Mouse (Mus musculus) myocyte (in vitro differentiated cells): ENCODE data around the gene Macrod2. TPM values are rescaled to one million over a fixed set of nuclear protein-coding genes. Genes with fewer than 3 reads are reported as not detected.

Source experiments
- H3K27me3 ChIP-seq: one replicate; pipeline ENCODE4 v1.6.1; 2011; ENCODE audit not compliant: control insufficient read depth, insufficient read depth, insufficient read length
- H3K36me3 ChIP-seq: one replicate; pipeline ENCODE4 v1.6.1; 2011; ENCODE audit not compliant: control insufficient read depth, insufficient read depth
- H3K4me2 ChIP-seq: one replicate; pipeline ENCODE4 v1.6.1; 2011; ENCODE audit warnings: low read depth, control low read depth
- H3K4me3 ChIP-seq: one replicate; pipeline ENCODE4 v1.5.1; 2011; ENCODE audit warnings: mild to moderate bottlenecking, control low read depth, moderate library complexity
- H3K79me2 ChIP-seq: one replicate; pipeline ENCODE4 v1.6.1; 2011; ENCODE audit not compliant: control insufficient read depth, insufficient read depth
- H3ac ChIP-seq: one replicate; pipeline ENCODE4 v1.6.1; 2011; ENCODE audit not compliant: control insufficient read depth, insufficient read length
- CEBPB ChIP-seq: IDR thresholded peaks from 2 replicates; pipeline ENCODE4 v1.6.1; 2011; ENCODE audit warnings: mild to moderate bottlenecking, moderate library complexity; ENCODE audit not compliant: poor library complexity, insufficient read depth, severe bottlenecking
- E2F4 ChIP-seq: IDR thresholded peaks from one replicate; pipeline ENCODE4 v1.6.1; 2011; ENCODE audit warnings: mild to moderate bottlenecking, control low read depth, moderate library complexity; ENCODE audit not compliant: insufficient read depth
- MAX ChIP-seq: IDR thresholded peaks from one replicate; pipeline ENCODE4 v1.6.1; 2011; ENCODE audit warnings: low read depth, mild to moderate bottlenecking, control low read depth
- MYOD1 ChIP-seq, 3 experiments: IDR thresholded peaks; one replicate each; pipeline ENCODE4 v1.6.1; 2011; ENCODE audit warnings: control low read depth in 2 of 3, low read depth in 2 of 3, mild to moderate bottlenecking in 2 of 3, moderate library complexity in 1 of 3; ENCODE audit not compliant: insufficient read length in 2 of 3, control insufficient read depth in 1 of 3
- MYOG ChIP-seq, 3 experiments: IDR thresholded peaks; one replicate each; pipeline ENCODE4 v1.6.1; 2011; ENCODE audit warnings: control low read depth in 2 of 3, low read depth in 2 of 3, mild to moderate bottlenecking in 2 of 3; ENCODE audit not compliant: insufficient read length in 2 of 3, control insufficient read depth in 1 of 3, insufficient read depth in 1 of 3
- POLR2A ChIP-seq: IDR thresholded peaks from one replicate; pipeline ENCODE4 v1.6.1; 2011; ENCODE audit warnings: low read depth, mild to moderate bottlenecking, control low read depth, moderate library complexity; ENCODE audit not compliant: insufficient read length
- POLR2AphosphoS2 ChIP-seq: IDR thresholded peaks from one replicate; pipeline ENCODE4 v1.6.1; 2011; ENCODE audit warnings: low read depth, control low read depth; ENCODE audit not compliant: insufficient read length
- REST ChIP-seq: IDR thresholded peaks from one replicate; pipeline ENCODE4 v1.6.1; 2011; ENCODE audit warnings: mild to moderate bottlenecking, control low read depth, moderate library complexity; ENCODE audit not compliant: insufficient read depth, insufficient read length
- SRF ChIP-seq: IDR thresholded peaks from one replicate; pipeline ENCODE4 v1.6.1; 2011; ENCODE audit warnings: low read depth; ENCODE audit not compliant: control insufficient read depth, insufficient read length
- TCF12 ChIP-seq: IDR thresholded peaks from one replicate; pipeline ENCODE4 v1.6.1; 2011; ENCODE audit warnings: mild to moderate bottlenecking, control low read depth; ENCODE audit not compliant: poor library complexity, insufficient read depth, severe bottlenecking
- TCF3 ChIP-seq: IDR thresholded peaks from one replicate; pipeline ENCODE4 v1.6.1; 2011; ENCODE audit warnings: low read depth, control low read depth; ENCODE audit not compliant: insufficient read length
- USF1 ChIP-seq: IDR thresholded peaks from one replicate; pipeline ENCODE4 v1.6.1; 2011; ENCODE audit warnings: low read depth, mild to moderate bottlenecking, control low read depth, moderate library complexity
- polyA plus RNA-seq: library from polyadenylated mRNA; unstranded; fragments of >200 nt; fragmentation: generic; extraction: Trizol; gene quantifications from one replicate; pipeline ENCODE4 v1.2.1, GENCODE M21; 2012; ENCODE audit warnings: missing spikeins

Macrod2 gene
- polyA plus RNA-seq, 1 experiment: 0.96 TPM

- no peaks in the 10 kb centered on the region for H3K79me2 ChIP-seq
- no peaks in the 10 kb centered on the region for H3K27me3 ChIP-seq
- H3K4me2 ChIP-seq: no peak overlapping the region
- no peak overlapping the region for H3K4me3 ChIP-seq
- no peak overlapping the region for H3ac ChIP-seq
- TF ChIP-seq CEBPB: no peak
- TF ChIP-seq MYOG (IDR thresholded peaks at IDR 0.05; ENCODE audit: control insufficient read depth in 1 of 3, insufficient read depth in 1 of 3, insufficient read length in 2 of 3, low read depth in 2 of 3): no peak
- TF ChIP-seq POLR2A: no peak
- TF ChIP-seq MAX: no peak
- no peak for TF ChIP-seq USF1
- no peak for TF ChIP-seq REST
- no peak for TF ChIP-seq MYOD1 (IDR thresholded peaks at IDR 0.05; ENCODE audit: control insufficient read depth in 1 of 3, insufficient read length in 2 of 3, low read depth in 2 of 3)
- TF ChIP-seq SRF: no peak
- TF ChIP-seq POLR2AphosphoS2: no peak
- TF ChIP-seq E2F4: no peak
- no peak for TF ChIP-seq TCF12
- H3K36me3 ChIP-seq: no peaks in the 10 kb centered on the region
These were observed 1156.6 kb downstream of the Macrod2 start for GRCm38 (mm10) chr2:141551701-141552100.

GRCm38 (mm10) chr2:141556747-141557146 is 1161.6 kb downstream of the Macrod2 start:
- no peak overlapping the region for H3K4me2 ChIP-seq
- H3K79me2 ChIP-seq: no peaks in the 10 kb centered on the region
- no peak overlapping the region for H3K4me3 ChIP-seq
- H3ac ChIP-seq: no peak overlapping the region
- no peak for TF ChIP-seq TCF3
- TF ChIP-seq SRF: no peak
- TF ChIP-seq USF1: no peak
- no peak for TF ChIP-seq CEBPB
- no peak for TF ChIP-seq TCF12
- no peak for TF ChIP-seq E2F4
- no peak for TF ChIP-seq MYOG (IDR thresholded peaks at IDR 0.05; ENCODE audit: control insufficient read depth in 1 of 3, insufficient read depth in 1 of 3, insufficient read length in 2 of 3, low read depth in 2 of 3)
- TF ChIP-seq MYOD1 (IDR thresholded peaks at IDR 0.05; ENCODE audit: control insufficient read depth in 1 of 3, insufficient read length in 2 of 3, low read depth in 2 of 3): no peak
- H3K36me3 ChIP-seq: no peaks in the 10 kb centered on the region
- no peaks in the 10 kb centered on the region for H3K27me3 ChIP-seq

DNA sequence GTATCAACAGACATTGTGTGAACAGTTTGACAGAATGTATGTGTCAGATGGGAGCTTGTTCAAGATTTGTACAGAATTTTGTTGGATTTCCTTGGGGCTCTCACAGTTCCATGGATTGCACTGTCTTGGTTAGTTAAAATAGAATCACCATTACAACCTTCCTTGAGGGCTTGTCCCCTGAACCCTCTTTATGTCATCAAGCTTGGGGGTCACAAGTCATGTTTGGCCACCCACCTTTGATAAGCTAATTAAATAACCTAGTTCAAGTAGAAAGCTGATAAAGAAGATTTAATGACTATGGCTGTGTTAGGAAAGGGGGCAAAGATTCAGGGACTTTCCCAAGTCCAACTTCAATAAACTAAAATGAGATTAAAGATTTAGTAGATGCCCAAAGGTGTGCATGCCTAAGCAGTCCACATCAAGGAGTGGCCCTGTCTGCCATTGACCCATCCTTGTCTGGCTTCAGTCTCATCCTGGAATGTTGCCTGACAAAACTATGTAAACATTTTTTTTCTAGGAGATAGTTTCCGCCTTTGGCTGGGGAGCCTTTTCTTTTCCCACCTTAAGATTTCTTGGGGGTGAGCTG is 1163.2 kb downstream of the Macrod2 start:
- Histone ChIP-seq H3ac (no peak overlapping the region), H3K36me3 (no peaks in the 10 kb centered on the region), H3K4me3 (no peak overlapping the region), H3K79me2 (no peaks in the 10 kb centered on the region), H3K27me3 (no peaks in the 10 kb centered on the region), H3K4me2 (no peak overlapping the region)
- no peak for TF ChIP-seq E2F4
- TF ChIP-seq TCF12: no peak

GRCm38 (mm10) chr2:141565986-141566385 is 1170.9 kb downstream of the Macrod2 start:
- H3K79me2 ChIP-seq: no peaks in the 10 kb centered on the region

DNA sequence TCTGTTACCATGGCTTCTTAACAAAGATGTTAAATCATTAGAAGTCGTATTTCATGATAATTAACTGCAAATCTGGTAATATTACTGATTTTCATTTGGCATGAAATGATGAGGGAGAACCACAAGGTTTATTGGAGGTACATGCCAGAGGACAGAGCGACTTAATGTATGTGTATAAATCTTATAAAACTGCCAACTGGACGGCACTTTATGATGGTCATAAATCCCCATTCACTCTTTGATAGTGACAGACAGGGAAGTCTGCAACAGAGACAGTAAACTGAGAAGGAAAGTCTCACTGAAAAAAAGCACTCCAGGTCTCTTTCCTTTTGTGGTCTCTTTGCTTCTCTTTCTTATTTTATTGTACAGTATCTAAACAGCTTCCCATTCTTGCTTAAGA is 1176.3 kb downstream of the Macrod2 start:
- no peaks in the 10 kb centered on the region for H3K79me2 ChIP-seq
- TF ChIP-seq E2F4: no peak
- no peak for TF ChIP-seq MYOD1 (IDR thresholded peaks at IDR 0.05; ENCODE audit: control insufficient read depth in 1 of 3, insufficient read length in 2 of 3, low read depth in 2 of 3)

More at GRCm38 (mm10) chr2:141565986-141566385, 1170.9 kb downstream of the Macrod2 start:
- H3ac ChIP-seq: no peak overlapping the region
- TF ChIP-seq CEBPB: no peak
- TF ChIP-seq MAX: no peak
- TF ChIP-seq E2F4: no peak
- TF ChIP-seq POLR2AphosphoS2: no peak
- TF ChIP-seq MYOG (IDR thresholded peaks at IDR 0.05; ENCODE audit: control insufficient read depth in 1 of 3, insufficient read depth in 1 of 3, insufficient read length in 2 of 3, low read depth in 2 of 3): no peak
- no peak for TF ChIP-seq SRF
- no peak for TF ChIP-seq POLR2A
- TF ChIP-seq TCF3: no peak
- TF ChIP-seq USF1: no peak
- no peak for TF ChIP-seq REST
- TF ChIP-seq MYOD1 (IDR thresholded peaks at IDR 0.05; ENCODE audit: control insufficient read depth in 1 of 3, insufficient read length in 2 of 3, low read depth in 2 of 3): no peak
- TF ChIP-seq TCF12: no peak
- H3K4me2 ChIP-seq: no peak overlapping the region
- H3K4me3 ChIP-seq: no peak overlapping the region
- H3K27me3 ChIP-seq: no peaks in the 10 kb centered on the region
- no peaks in the 10 kb centered on the region for H3K36me3 ChIP-seq

More for the DNA sequence above, 1176.3 kb downstream of the Macrod2 start:
- Histone ChIP-seq H3K27me3 (no peaks in the 10 kb centered on the region), H3K4me3 (no peak overlapping the region), H3ac (no peak overlapping the region), H3K36me3 (no peaks in the 10 kb centered on the region), H3K4me2 (no peak overlapping the region)
